Mouse (Mus musculus): ENCODE results near the gene Pik3r1. TPM values are rescaled to one million over a fixed set of nuclear protein-coding genes. Genes with fewer than 3 reads are reported as not detected.

The Pik3r1 gene
- 61.1 and 67.2 TPM in 2 replicates for polyA plus RNA-seq (2015; fragmentation: Nextera tagmentation; extraction: Ambion mirVana)

GRCm38 (mm10) chr13:101767809-101768629, at the start of gene Pik3r1:
Gene Pik3r1, minus strand, starts transcription at chr13:101768217.

Data from neural tube, postnatal 0 days (tissue).